Mouse (Mus musculus) MEL (cell line): ENCODE measurements around the gene Atp6v0a1. TPM values are rescaled to one million over a fixed set of nuclear protein-coding genes. Genes with fewer than 3 reads are reported as not detected.

Experiments
- DNase-seq: peaks from one replicate; pipeline ENCODE4 v3.0.0; 2011; ENCODE audit warnings: low read depth, low spot score
- H3K27ac ChIP-seq: 2 replicates; pipeline ENCODE4 v1.5.1; 2012; ENCODE audit warnings: low read depth, mild to moderate bottlenecking, control low read depth, low read length, moderate library complexity; ENCODE audit not compliant: control insufficient read depth
- H3K27me3 ChIP-seq, 2 experiments: fragments of 150-350 bp in 1 of 2; sonication (generic) in 1 of 2; 2 replicates each; pipeline ENCODE4 v1.6.1; 2012; ENCODE audit warnings: low read length in 2 of 2, mild to moderate bottlenecking in 2 of 2, improper control_type of control experiment in 1 of 2, moderate library complexity in 1 of 2; ENCODE audit not compliant: insufficient read depth in 2 of 2, control insufficient read depth in 1 of 2
- H3K36me3 ChIP-seq, 2 experiments: 2 replicates each; pipeline ENCODE4 v1.6.1; 2012 to 2014; ENCODE audit warnings: low read length in 2 of 2, improper control_type of control experiment in 1 of 2, inconsistent platforms in 1 of 2, mild to moderate bottlenecking in 1 of 2; ENCODE audit not compliant: insufficient read depth in 2 of 2, control insufficient read depth in 1 of 2
- H3K4me1 ChIP-seq, 2 experiments: fragments of 150-350 bp in 1 of 2; sonication (generic) in 1 of 2; 2 replicates each; pipeline ENCODE4 v1.6.1; 2012; ENCODE audit warnings: low read length in 2 of 2, improper control_type of control experiment in 1 of 2, mild to moderate bottlenecking in 1 of 2; ENCODE audit not compliant: insufficient read depth in 2 of 2, control insufficient read depth in 1 of 2
- H3K4me3 ChIP-seq, 2 experiments: fragments of 150-350 bp in 1 of 2; sonication (generic) in 1 of 2; 2 replicates each; pipeline ENCODE4 v1.5.1; 2012; ENCODE audit warnings: low read depth in 2 of 2, low read length in 2 of 2, mild to moderate bottlenecking in 2 of 2, moderate library complexity in 2 of 2, control low read depth in 1 of 2, improper control_type of control experiment in 1 of 2; ENCODE audit not compliant: control insufficient read depth in 1 of 2, insufficient read depth in 1 of 2
- H3K79me2 ChIP-seq: 2 replicates; pipeline ENCODE4 v1.6.1; 2012; ENCODE audit warnings: mild to moderate bottlenecking, low read length, moderate library complexity; ENCODE audit not compliant: control insufficient read depth, poor library complexity, insufficient read depth
- H3K9ac ChIP-seq: 2 replicates; pipeline ENCODE4 v1.6.1; 2012; ENCODE audit warnings: low read depth, mild to moderate bottlenecking, control low read depth, low read length, moderate library complexity; ENCODE audit not compliant: control insufficient read depth, poor library complexity, severe bottlenecking
- H3K9me3 ChIP-seq: fragments of 150-350 bp; sonication (generic); replicated peaks from 2 replicates; pipeline ENCODE4 v1.6.1; 2012; ENCODE audit warnings: mild to moderate bottlenecking, low read length, improper control_type of control experiment, moderate library complexity; ENCODE audit not compliant: insufficient read depth
- CHD1 ChIP-seq: IDR thresholded peaks from 2 replicates; pipeline ENCODE4 v1.6.1; 2012; ENCODE audit warnings: low read depth, mild to moderate bottlenecking, inconsistent platforms, low read length, improper control_type of control experiment
- CTCF ChIP-seq, 3 experiments: IDR thresholded peaks in 2 of 3; conservative IDR thresholded peaks in 1 of 3; 2 replicates each; pipeline ENCODE4 v1.5.1; 2011 to 2012; ENCODE audit warnings: low read length in 3 of 3, low read depth in 2 of 3, mild to moderate bottlenecking in 2 of 3, improper control_type of control experiment in 1 of 3, inconsistent platforms in 1 of 3, mixed read lengths in 1 of 3, moderate library complexity in 1 of 3; ENCODE audit not compliant: control insufficient read depth in 1 of 3, insufficient read depth in 1 of 3, poor library complexity in 1 of 3, severe bottlenecking in 1 of 3
- E2F4 ChIP-seq: IDR thresholded peaks from 2 replicates; pipeline ENCODE4 v1.6.1; 2011; ENCODE audit warnings: low read depth, low read length, improper control_type of control experiment, borderline replicate concordance
- ELF1 ChIP-seq: IDR thresholded peaks from 2 replicates; pipeline ENCODE4 v1.6.1; 2014; ENCODE audit warnings: low read depth, mild to moderate bottlenecking, inconsistent platforms, low read length, improper control_type of control experiment, moderate library complexity
- EP300 ChIP-seq, 2 experiments: IDR thresholded peaks; 2 replicates each; pipeline ENCODE4 v1.6.1; 2011; ENCODE audit warnings: improper control_type of control experiment in 2 of 2, low read length in 2 of 2, low read depth in 1 of 2, mild to moderate bottlenecking in 1 of 2
- ETS1 ChIP-seq: IDR thresholded peaks from 2 replicates; pipeline ENCODE4 v1.6.1; 2012; ENCODE audit warnings: low read depth, mild to moderate bottlenecking, inconsistent platforms, low read length, improper control_type of control experiment, moderate library complexity
- GABPA ChIP-seq: IDR thresholded peaks from 2 replicates; pipeline ENCODE4 v1.6.1; 2012; ENCODE audit warnings: low read depth, mild to moderate bottlenecking, inconsistent platforms, low read length, improper control_type of control experiment, moderate library complexity
- GATA1 ChIP-seq: IDR thresholded peaks from 2 replicates; pipeline ENCODE4 v1.6.1; 2011; ENCODE audit warnings: low read depth, low read length, improper control_type of control experiment
- HCFC1 ChIP-seq: IDR thresholded peaks from 2 replicates; pipeline ENCODE4 v1.6.1; 2012; ENCODE audit warnings: low read depth, mild to moderate bottlenecking, inconsistent platforms, low read length, improper control_type of control experiment, moderate library complexity
- JUND ChIP-seq: IDR thresholded peaks from 2 replicates; pipeline ENCODE4 v1.6.1; 2011; ENCODE audit warnings: low read depth, mild to moderate bottlenecking, improper control_type of control experiment, low read length
- KAT2A ChIP-seq: conservative IDR thresholded peaks from 2 replicates; pipeline ENCODE4 v1.6.1; 2012; ENCODE audit warnings: low read depth, low read length, improper control_type of control experiment, inconsistent platforms
- MAFK ChIP-seq: IDR thresholded peaks from 2 replicates; pipeline ENCODE4 v1.6.1; 2011; ENCODE audit warnings: low read depth, mild to moderate bottlenecking, low read length, improper control_type of control experiment, borderline replicate concordance
- MAX ChIP-seq: IDR thresholded peaks from 2 replicates; pipeline ENCODE4 v1.6.1; 2011; ENCODE audit warnings: low read length, improper control_type of control experiment
- MEF2A ChIP-seq: IDR thresholded peaks from 2 replicates; pipeline ENCODE4 v1.6.1; 2014; ENCODE audit warnings: low read depth, mild to moderate bottlenecking, inconsistent platforms, low read length, improper control_type of control experiment; ENCODE audit not compliant: poor library complexity, insufficient replicate concordance, severe bottlenecking; ENCODE audit errors: extremely low read depth
- MXI1 ChIP-seq: IDR thresholded peaks from 2 replicates; pipeline ENCODE4 v1.6.1; 2011; ENCODE audit warnings: mild to moderate bottlenecking, low read depth, low read length, improper control_type of control experiment
- MYB ChIP-seq: IDR thresholded peaks from 2 replicates; pipeline ENCODE4 v1.6.1; 2011; ENCODE audit warnings: mild to moderate bottlenecking, low read depth, low read length, improper control_type of control experiment
- MYC ChIP-seq: IDR thresholded peaks from 2 replicates; pipeline ENCODE4 v1.6.1; 2011; ENCODE audit warnings: low read depth, mild to moderate bottlenecking, low read length, improper control_type of control experiment, moderate library complexity
- NRF1 ChIP-seq: IDR thresholded peaks from 2 replicates; pipeline ENCODE4 v1.6.1; 2014; ENCODE audit warnings: low read depth, mild to moderate bottlenecking, inconsistent platforms, low read length, improper control_type of control experiment, moderate library complexity; ENCODE audit not compliant: poor library complexity, insufficient read depth, severe bottlenecking
- POLR2A ChIP-seq, 2 experiments: IDR thresholded peaks; 2 replicates each; pipeline ENCODE4 v1.6.1; 2011 to 2012; ENCODE audit warnings: low read length in 2 of 2, mild to moderate bottlenecking in 2 of 2, control low read depth in 1 of 2, improper control_type of control experiment in 1 of 2, low read depth in 1 of 2, moderate library complexity in 1 of 2; ENCODE audit not compliant: control insufficient read depth in 1 of 2, insufficient read depth in 1 of 2, poor library complexity in 1 of 2
- POLR2AphosphoS2 ChIP-seq: IDR thresholded peaks from 2 replicates; pipeline ENCODE4 v1.6.1; 2011; ENCODE audit warnings: low read length, improper control_type of control experiment
- RAD21 ChIP-seq: IDR thresholded peaks from 2 replicates; pipeline ENCODE4 v1.6.1; 2011; ENCODE audit warnings: mild to moderate bottlenecking, low read depth, low read length, improper control_type of control experiment
- RCOR1 ChIP-seq: IDR thresholded peaks from 2 replicates; pipeline ENCODE4 v1.6.1; 2012; ENCODE audit warnings: low read depth, mild to moderate bottlenecking, inconsistent platforms, low read length, improper control_type of control experiment
- SIN3A ChIP-seq: IDR thresholded peaks from 2 replicates; pipeline ENCODE4 v1.6.1; 2012; ENCODE audit warnings: low read length, improper control_type of control experiment, inconsistent platforms
- SMC3 ChIP-seq: IDR thresholded peaks from 2 replicates; pipeline ENCODE4 v1.6.1; 2011; ENCODE audit warnings: low read depth, low read length, improper control_type of control experiment
- TAL1 ChIP-seq: IDR thresholded peaks from 2 replicates; pipeline ENCODE4 v1.6.1; 2012; ENCODE audit warnings: mild to moderate bottlenecking, inconsistent platforms, low read length, moderate library complexity, mixed read lengths
- TBP ChIP-seq: IDR thresholded peaks from 2 replicates; pipeline ENCODE4 v1.8.0; 2011; ENCODE audit warnings: low read depth, low read length, improper control_type of control experiment
- TCF12 ChIP-seq: IDR thresholded peaks from 2 replicates; pipeline ENCODE4 v1.6.1; 2014; ENCODE audit warnings: low read depth, mild to moderate bottlenecking, inconsistent platforms, low read length, improper control_type of control experiment, moderate library complexity
- USF1 ChIP-seq: IDR thresholded peaks from 2 replicates; pipeline ENCODE4 v1.6.1; 2014; ENCODE audit warnings: low read depth, mild to moderate bottlenecking, inconsistent platforms, low read length, improper control_type of control experiment, moderate library complexity
- ZKSCAN1 ChIP-seq: IDR thresholded peaks from 2 replicates; pipeline ENCODE4 v1.6.1; 2012; ENCODE audit warnings: low read depth, mild to moderate bottlenecking, inconsistent platforms, low read length, improper control_type of control experiment, moderate library complexity
- ZMIZ1 ChIP-seq: IDR thresholded peaks from 2 replicates; pipeline ENCODE4 v1.6.1; 2012; ENCODE audit warnings: low read depth, mild to moderate bottlenecking, inconsistent platforms, low read length, improper control_type of control experiment, moderate library complexity
- polyA plus RNA-seq, 2 experiments: library from polyadenylated mRNA; stranded (reverse) in 1 of 2; unstranded in 1 of 2; fragments of >175 nt in 1 of 2; fragments of >200 nt in 1 of 2; gene quantifications; 2 replicates each; pipeline versions ENCODE4 v1.2.1 to v1.2.4; 2012; ENCODE audit warnings: low replicate concordance in 2 of 2, low read depth in 1 of 2; ENCODE audit not compliant: insufficient read length in 2 of 2, insufficient read depth in 1 of 2, missing spikeins in 1 of 2
- total RNA-seq: library from RNA; depleted of rRNA; stranded (reverse); fragments of 300-350 nt; gene quantifications from 2 replicates; pipeline ENCODE4 v1.2.3, GENCODE M21; 2012

The Atp6v0a1 gene
- total and polyA plus RNA-seq, 3 experiments: 12.8 to 23.2 TPM; not detected in 1

DNA sequence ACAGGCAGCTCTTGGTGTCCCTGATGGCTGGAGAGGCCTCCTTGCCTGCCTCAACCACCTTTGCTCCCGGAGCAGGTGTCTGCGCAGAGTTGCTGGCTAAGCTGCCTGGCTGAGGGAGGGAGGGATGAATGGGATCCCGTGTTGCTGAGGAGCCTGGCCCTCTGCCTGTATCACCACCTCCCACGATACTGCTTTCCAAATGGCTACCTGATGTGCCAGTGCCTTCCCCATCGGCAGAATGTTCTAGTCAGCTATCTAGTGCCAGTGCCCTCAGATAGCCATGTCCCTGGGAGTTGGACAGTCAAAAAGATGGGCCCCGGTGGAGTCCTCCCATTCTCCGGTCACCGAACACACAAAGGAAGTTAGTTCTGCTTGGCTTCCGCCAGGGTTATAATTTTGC lies 41.1 kb downstream of the Atp6v0a1 start:
- TF ChIP-seq SMC3 (no peak), MXI1 (no peak), TCF12 (no peak), POLR2A (IDR thresholded peaks at IDR 0.05; ENCODE audit: control insufficient read depth in 1 of 2, insufficient read depth in 1 of 2, low read depth in 1 of 2, low read length in 2 of 2, poor library complexity in 1 of 2) (no peak), RAD21 (no peak), CHD1 (no peak), ZMIZ1 (no peak), ZKSCAN1 (no peak), MYC (no peak), GABPA (no peak)
- Histone ChIP-seq H3K4me3 (no peak overlapping the region), H3K79me2 (no peaks in the 10 kb centered on the region), H3K4me1 (no peaks in the 10 kb centered on the region), H3K36me3 (no peaks in the 10 kb centered on the region; a peak in 1 of 4 replicates), H3K9ac (no peak overlapping the region), H3K27me3 (no peaks in the 10 kb centered on the region), H3K9me3 (no peaks in the 10 kb centered on the region), H3K27ac (no peak overlapping the region)
- DNase-seq: no peak

DNA sequence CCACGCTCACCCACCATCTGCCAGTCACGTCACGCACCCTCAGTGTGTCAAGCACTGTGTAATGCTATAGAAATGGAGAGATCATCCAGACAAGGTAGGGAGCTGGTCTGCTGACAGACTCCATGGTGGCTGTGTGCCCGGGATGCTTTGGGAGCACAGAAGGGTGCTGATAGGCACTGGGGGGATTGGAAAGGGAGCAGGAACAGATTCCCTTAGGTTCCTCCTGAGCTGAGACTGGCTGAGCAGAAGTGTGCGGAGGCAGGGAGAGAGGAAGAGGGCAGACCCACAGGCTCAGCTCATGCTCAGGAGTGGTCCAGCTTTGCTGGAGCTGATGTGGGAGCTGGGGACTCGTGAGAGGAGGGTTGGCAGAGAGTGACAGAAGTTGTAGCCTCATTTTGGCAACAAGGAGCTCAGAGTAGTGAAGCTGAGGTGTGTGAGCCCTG lies 41.8 kb downstream of the Atp6v0a1 start:
- Histone ChIP-seq H3K4me3 (no peak overlapping the region), H3K4me1 (no peaks in the 10 kb centered on the region)

DNA sequence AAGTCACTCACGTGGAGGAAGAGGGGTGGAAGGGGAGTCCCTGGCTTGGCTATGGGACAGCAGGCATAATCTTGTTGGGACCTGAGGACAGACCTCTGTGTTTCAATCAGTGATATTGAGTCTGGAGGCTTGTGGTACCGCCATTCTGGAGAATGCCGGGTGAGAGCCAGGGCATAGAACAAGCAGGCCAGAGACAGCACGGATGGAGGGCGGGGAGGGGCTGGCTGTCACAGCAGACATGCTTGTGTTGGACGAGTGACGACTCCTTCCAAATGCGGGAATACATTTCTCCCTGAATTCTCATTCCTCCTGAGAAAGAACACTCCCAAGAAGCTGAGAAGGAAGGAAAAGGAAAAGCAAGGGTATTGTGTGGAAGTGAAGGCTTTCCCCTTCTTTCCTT lies 42.4 kb downstream of the Atp6v0a1 start:
- no peaks in the 10 kb centered on the region for H3K27me3 ChIP-seq
- no peak overlapping the region for H3K9ac ChIP-seq
- H3K4me3 ChIP-seq: no peak overlapping the region
- DNase-seq: no peak
- no peaks in the 10 kb centered on the region for H3K4me1 ChIP-seq
- H3K27ac ChIP-seq: no peak overlapping the region
- H3K9me3 ChIP-seq: no peaks in the 10 kb centered on the region
- no peaks in the 10 kb centered on the region for H3K36me3 ChIP-seq
- no peaks in the 10 kb centered on the region for H3K79me2 ChIP-seq
- TF ChIP-seq E2F4: no peak
- no peak for TF ChIP-seq RCOR1
- no peak for TF ChIP-seq JUND
- no peak for TF ChIP-seq USF1
- TF ChIP-seq EP300 (IDR thresholded peaks at IDR 0.05; ENCODE audit: low read depth in 1 of 2, low read length in 2 of 2): no peak
- no peak for TF ChIP-seq MYB
- TF ChIP-seq TCF12: no peak
- no peak for TF ChIP-seq ETS1
- no peak for TF ChIP-seq TBP
- no peak for TF ChIP-seq HCFC1
- no peak for TF ChIP-seq ELF1
- TF ChIP-seq MAX: no peak
- no peak for TF ChIP-seq MEF2A
- TF ChIP-seq KAT2A: no peak

More for the DNA sequence above, 41.8 kb downstream of the Atp6v0a1 start:
- H3K36me3 ChIP-seq: no peaks in the 10 kb centered on the region
- TF ChIP-seq MAFK (no peak), POLR2AphosphoS2 (no peak), CTCF (IDR thresholded peaks at IDR 0.05 in 2 of 3, conservative IDR thresholded peaks at IDR 0.05 in 1 of 3; ENCODE audit: control insufficient read depth in 1 of 3, insufficient read depth in 1 of 3, low read depth in 2 of 3, low read length in 3 of 3, poor library complexity in 1 of 3, severe bottlenecking in 1 of 3) (no peak), RCOR1 (no peak), ZMIZ1 (no peak), NRF1 (no peak), POLR2A (IDR thresholded peaks at IDR 0.05; ENCODE audit: control insufficient read depth in 1 of 2, insufficient read depth in 1 of 2, low read depth in 1 of 2, low read length in 2 of 2, poor library complexity in 1 of 2) (no peak), GATA1 (no peak), MAX (no peak), TAL1 (no peak), JUND (no peak), ETS1 (no peak), CHD1 (no peak), SIN3A (no peak), SMC3 (no peak)
- no peaks in the 10 kb centered on the region for H3K27me3 ChIP-seq
- no peak overlapping the region for H3K9ac ChIP-seq
- no peak overlapping the region for H3K27ac ChIP-seq
- H3K9me3 ChIP-seq: no peaks in the 10 kb centered on the region
- no peak for DNase-seq
- H3K79me2 ChIP-seq: no peaks in the 10 kb centered on the region
